Mouse (Mus musculus) thymus, adult 18-20 months (tissue): ENCODE data around the gene Gtf3a.

Source experiments
- DNase-seq, 2 experiments: peaks; one replicate each; pipeline ENCODE4 v3.0.0; 2022; ENCODE audit warnings: mixed read lengths in 2 of 2

Gtf3a gene

GRCm38 (mm10) chr5:146985725-146986433, 37.4 kb downstream of the Gtf3a start:
- DNase-seq = no peak

DNA sequence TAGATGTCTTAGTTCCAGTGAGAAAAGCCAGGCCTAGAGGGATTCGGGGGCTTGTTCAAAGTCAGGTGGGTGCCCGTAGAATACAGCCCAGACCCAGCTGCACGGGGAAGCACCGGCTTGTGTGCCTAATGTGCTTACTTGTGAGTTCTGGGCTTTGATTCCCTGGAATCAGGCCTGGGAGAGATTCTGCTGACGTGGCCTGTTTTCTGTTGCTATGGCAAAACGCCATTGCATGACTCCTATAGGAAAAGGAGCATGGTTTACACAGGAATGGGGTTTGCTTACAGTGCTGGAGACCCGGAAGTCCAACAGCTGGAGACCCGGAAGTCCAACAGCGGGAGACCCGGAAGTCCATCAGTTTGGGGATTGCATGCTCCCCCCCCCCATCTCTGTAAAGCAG, 39.1 kb downstream of the Gtf3a start:
- DNase-seq = no peak

- no peak for DNase-seq
Measured at GRCm38 (mm10) chr5:146989051-146989450, 40.6 kb downstream of the Gtf3a start.

DNA sequence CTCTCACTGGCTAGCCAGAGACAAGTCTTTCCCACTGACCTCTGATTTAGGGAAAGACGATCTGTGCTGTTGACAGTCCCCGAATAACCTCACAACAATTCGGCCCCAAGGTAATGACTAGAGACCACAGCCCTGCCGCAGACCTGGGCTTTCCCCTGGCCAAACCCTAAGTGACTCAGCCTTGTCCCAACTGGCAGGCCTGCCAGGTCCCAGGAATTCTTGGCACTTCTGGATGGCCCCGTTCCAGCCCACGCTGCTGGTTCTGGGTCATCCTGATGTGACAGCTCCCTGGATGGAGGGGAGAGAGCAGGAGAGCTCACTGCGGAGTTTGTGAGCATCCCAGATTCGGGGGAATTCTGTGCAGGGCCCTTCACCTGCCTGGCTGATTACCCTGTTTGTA, 45.1 kb downstream of the Gtf3a start:
- DNase-seq = no peak

DNA sequence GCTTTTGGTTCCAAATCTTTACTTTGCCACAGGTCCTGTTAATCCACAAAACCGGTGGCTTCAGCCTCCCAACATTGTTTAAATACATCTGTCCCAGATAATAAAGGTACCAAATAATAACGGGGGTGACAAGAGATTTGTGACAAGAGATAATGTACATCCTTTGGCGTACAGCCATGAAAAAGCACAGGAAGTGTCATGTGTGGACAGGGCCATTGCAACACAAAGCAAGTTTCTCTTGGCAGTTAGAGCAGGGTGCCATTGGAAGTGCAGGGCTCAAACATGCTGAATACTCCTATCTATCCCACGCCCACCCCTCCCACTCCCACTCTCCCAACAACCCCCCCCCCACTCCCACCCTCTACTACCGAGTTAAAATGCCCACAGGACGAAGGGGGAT, 46.5 kb downstream of the Gtf3a start:
- DNase-seq = no peak

- DNase-seq = no peak
Measured at GRCm38 (mm10) chr5:146996812-146997211, 48.4 kb downstream of the Gtf3a start.

GRCm38 (mm10) chr5:146998802-146999201, 50.3 kb downstream of the Gtf3a start:
- DNase-seq = no peak

- no peak for DNase-seq
Measured at GRCm38 (mm10) chr5:147001312-147001711, 52.9 kb downstream of the Gtf3a start.

DNA sequence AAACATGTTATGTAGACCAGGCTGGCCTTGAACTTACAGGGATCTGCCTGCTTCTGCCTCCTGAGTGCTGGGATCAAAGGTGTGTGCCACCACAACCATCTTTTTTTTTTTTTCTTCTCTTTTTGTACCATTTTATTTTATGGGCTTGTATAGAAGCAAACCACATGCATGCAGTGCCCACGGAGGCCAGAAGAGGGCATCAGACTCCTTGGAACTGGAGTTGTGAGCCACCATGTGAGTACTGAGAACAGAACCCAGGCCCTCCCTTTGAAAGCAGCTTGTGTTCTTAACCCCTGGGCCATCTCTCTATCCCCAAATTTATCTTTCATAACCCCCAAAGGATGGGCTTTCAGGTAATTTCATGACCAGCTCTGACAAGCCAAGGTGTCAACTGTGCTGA, 54.8 kb downstream of the Gtf3a start:
- no peak for DNase-seq
